Mouse (Mus musculus): ENCODE data around the gene Kmt2a.

Kmt2a gene

DNA sequence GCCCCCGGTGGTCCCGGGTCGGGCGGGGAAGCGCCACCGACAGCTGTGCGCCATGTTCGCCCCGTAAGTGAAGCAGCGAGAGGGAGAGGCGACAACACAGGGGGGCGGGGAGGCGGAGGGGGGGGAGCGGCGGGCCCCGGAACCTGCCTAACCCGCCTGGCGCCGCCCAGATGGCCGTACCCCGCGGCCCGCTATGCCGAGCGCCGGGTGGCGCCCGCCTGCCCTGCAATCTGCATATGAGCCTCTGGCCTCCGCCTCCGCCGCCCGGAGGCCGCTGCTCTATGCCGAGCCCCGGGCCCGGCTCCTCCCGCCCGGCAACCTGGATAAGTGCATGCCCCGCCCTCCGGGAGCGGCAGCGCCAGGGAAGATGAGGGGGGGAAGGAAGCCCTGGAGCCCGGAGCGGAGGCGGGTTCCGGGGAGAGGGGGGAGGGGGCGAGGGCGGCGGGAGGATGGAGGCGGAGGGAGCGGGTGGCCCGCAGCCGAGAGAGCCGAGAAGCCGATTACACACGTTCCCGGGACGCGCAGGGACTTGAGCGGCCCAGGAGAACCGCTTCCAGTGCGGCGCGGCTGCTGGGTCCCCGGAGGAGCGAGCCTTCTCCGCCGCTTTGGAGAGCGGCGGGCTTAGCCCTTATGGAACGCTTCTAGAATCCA lies at the start of gene Kmt2a:
Kmt2a (minus strand) TSS at position 76 of the 651 bp plus-strand sequence.
- peak; percentile 99 for DNase-seq (ENCODE audit: extremely low spot score, low spot score)

DNA sequence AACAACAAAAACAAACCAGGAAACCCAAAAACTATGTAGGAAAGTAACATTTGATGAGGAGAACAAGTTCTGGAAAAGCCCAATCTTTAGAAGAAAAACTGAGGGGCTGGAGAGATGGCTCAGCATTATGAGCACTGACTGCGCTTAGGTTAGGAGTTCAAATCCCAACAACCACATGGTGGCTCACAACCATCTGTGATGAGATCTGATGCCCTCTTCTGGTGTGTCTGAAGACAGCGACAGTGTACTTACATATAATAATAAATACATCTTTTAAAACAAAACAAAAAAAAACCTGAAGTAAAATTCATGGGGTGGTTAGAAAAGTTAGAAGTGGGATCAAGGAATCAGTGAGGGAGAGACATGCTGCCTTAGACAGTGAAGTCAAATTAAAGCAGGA lies 40.4 kb upstream of the Kmt2a start:
- no peak for DNase-seq (ENCODE audit: extremely low spot score, low spot score)

GRCm38 (mm10) chr9:44921123-44921468 lies 40.0 kb upstream of the Kmt2a start:
- no peak for DNase-seq (ENCODE audit: extremely low spot score, low spot score)

DNA sequence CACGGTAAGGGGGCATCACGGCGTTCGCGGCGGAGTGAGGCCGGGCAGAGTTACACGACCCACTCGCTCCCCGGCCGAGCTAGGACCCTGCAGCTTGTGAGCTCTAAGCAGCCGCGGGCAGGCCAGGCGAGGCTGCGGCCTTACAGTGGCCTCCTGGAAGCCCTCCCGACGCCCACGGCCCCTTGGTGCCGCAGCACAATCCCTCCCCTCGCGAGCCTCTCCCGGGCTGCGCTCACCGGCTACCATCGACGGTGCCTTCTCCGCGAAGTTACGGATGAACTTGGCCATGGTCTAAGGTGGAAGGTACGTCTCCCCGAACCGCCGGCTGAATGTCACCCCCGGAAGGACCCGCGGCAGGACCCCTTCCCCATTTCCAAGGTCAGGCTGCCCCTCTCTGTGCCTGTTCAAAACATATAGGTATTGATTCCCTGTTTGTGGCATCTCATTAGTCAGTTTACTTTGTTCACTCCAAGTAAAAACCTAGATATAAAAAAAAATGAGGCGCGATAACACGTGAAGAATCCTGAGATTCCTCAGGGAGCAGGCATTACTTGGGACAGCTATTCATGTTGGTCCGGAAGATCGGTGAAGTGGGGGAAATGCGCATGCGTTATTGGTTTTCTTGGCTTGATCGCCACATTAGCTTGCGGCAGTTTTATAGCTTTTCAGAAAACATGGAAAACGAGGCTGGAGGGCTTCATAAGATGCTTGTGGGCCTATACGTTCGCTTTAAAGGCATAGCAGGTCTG lies 39.5 kb upstream of the Kmt2a start, which contains the start of gene Atp5l:
Atp5l (minus strand) TSS at position 369 of the 749 bp plus-strand sequence.
- peak; percentile 85 for DNase-seq (ENCODE audit: extremely low spot score, low spot score)

DNA sequence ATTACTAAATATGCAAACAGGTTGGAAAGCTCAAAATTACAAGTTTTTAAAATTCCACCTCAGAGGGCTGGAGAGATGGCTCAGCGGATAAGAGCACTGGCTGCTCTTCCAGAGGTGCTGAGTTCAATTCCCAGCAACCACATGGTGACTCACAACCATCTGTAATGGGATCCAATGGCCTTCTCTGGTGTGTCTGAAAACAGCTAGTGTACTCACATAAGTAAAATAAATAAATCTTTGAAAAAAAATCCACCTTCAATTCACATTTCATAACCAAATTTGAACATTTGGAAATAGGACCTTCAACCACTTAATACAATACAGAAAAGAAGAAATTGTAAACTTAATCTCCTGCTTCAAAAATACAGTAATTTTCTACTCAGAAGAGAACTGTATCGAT lies 38.5 kb upstream of the Kmt2a start:
- no peak for DNase-seq (ENCODE audit: extremely low spot score, low spot score)

- DNase-seq (ENCODE audit: extremely low spot score, low spot score): no peak
These were observed 35.1 kb upstream of the Kmt2a start for GRCm38 (mm10) chr9:44916196-44916595.

DNA sequence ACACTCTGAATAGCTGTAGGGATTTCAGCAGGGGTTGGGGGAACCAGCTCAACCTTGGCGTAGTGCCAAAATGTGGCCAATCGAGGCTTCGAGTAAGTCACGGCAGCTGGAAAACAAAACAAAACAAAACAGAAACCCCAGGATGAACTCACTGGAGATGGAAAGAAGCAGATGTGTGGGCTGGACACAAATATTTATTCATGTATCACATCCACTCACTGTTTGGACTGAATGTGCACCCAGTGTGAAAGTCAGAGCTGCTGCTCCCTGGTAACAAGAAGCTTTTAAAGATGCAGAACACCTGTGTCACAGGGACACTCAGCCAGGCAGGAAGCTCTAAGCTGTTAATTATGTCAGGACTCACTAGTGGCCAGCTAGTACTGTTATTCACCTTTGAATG lies 33.6 kb upstream of the Kmt2a start:
- no peak for DNase-seq (ENCODE audit: extremely low spot score, low spot score)

GRCm38 (mm10) chr9:44911365-44911764 lies 30.3 kb upstream of the Kmt2a start:
- DNase-seq (ENCODE audit: extremely low spot score, low spot score): no peak

GRCm38 (mm10) chr9:44905620-44906019 lies 24.5 kb upstream of the Kmt2a start:
- DNase-seq (ENCODE audit: extremely low spot score, low spot score): no peak

DNA sequence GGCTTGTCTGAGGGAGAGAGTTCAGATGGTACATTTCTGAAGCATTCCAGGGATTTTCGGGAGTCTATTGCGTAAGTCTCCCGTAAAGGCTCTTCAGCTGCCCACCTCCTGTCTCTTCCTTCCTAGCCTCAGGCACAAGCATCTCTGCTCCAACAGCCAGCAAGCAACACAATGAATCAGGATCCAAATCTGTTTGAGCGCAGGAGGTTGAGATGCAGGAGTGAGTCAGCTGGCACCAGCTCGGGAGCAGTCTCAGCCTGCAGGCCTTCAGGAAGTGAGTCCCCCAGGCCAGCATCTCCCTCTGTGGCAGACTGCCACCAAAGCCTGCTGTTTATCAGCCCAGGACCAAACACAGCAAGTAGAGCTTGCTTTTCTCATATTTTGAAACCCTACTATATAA lies 23.9 kb upstream of the Kmt2a start:
- no peak for DNase-seq (ENCODE audit: extremely low spot score, low spot score)

DNA sequence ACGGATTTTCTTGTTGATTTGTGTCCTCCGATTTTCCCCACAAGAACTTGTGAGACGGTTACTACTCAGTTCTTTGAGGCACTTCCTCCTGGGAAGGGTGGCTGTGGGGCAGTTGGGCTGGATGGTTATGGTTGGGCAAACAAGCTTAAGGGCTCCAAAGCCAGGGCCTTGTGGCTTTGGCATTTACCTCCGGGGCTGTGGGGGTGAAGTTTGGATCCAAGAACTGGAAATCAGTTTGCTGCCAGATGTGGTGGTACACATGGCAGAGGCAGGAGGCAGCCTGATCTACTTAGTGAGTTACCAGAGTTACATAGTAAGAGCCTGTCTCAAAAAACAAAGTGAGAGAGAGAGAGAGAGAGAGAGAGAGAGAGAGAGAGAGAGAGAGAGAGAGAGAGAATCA lies 22.8 kb upstream of the Kmt2a start:
- no peak for DNase-seq (ENCODE audit: extremely low spot score, low spot score)

DNA sequence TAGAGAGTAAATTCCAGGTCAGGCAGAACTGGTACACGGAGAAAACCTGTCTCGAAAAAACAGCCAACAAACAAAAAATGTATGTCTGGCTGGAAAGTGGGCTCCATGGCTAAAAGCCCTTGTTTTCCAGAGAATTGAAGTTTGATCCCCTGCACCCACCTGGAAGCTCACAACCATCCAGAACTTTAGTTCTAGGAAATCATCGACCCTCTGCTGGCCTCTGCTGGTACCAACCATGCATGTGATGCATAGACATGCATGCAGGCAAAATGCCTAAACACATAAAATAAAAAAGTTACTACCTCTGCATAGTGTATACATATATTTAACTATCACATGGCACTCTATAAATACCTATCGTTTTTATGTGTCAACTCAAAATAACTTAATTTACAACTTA lies 19.3 kb upstream of the Kmt2a start:
- DNase-seq (ENCODE audit: extremely low spot score, low spot score): no peak

DNA sequence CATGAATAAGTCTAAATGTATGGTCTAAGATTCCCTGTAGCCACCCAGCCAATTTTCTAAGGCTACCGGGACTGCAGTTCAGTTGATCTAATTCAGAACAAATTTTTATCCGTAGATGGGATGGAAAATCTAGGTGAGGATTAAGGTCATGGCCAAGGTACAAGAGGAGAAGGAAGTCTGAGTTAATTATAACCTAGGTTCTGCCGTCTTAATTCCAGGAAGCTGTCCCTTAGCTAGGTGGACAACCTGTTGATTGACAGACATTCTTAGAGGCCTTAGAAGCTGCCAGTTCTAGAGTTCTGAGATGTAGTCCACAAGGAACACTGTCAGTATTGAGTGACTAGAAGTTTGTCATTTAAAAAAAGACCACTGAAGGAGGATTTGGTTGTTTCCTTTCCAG lies 18.6 kb upstream of the Kmt2a start:
- no peak for DNase-seq (ENCODE audit: extremely low spot score, low spot score)

DNA sequence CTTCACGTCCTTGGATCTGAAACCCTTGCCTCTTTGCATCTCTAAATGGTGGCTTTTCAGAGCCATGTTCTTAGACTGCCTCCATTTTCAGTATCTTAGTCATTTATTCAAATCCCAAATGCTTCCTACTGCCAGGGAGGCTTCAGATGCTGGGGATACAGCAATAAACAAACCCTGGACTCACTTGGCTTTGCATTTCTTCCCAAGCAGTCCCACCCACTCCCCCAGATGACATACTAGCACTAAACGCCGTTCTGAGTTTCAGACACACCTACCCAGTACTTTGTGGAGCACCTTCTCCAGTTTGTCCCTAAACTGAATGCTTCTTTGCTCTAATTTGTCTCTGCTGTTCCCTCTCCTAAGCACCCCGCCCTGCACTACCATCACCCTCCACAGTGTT lies 15.9 kb upstream of the Kmt2a start:
- DNase-seq (ENCODE audit: extremely low spot score, low spot score): no peak

- DNase-seq (ENCODE audit: extremely low spot score, low spot score): no peak
These were observed 11.6 kb upstream of the Kmt2a start for GRCm38 (mm10) chr9:44892664-44893063.

DNA sequence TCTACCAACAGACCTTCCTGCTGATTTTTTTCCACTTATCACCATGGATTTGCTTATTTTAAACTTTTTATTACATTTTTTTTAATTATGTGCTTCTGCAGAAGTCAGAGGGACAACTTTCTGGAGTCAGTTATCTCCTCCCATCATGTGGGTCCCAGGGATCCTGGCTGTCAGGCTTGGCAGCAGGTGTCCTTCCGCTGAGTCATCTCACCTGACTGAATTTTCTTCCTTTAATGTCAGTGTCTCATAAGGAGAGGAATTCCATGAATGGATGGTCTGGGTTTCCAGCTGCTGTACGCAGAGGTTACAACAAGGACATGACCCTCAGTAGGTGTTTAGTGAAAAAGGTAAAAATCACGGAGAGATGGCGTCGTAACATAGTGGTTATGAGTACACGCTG lies 10.1 kb upstream of the Kmt2a start:
- DNase-seq (ENCODE audit: extremely low spot score, low spot score): no peak

DNA sequence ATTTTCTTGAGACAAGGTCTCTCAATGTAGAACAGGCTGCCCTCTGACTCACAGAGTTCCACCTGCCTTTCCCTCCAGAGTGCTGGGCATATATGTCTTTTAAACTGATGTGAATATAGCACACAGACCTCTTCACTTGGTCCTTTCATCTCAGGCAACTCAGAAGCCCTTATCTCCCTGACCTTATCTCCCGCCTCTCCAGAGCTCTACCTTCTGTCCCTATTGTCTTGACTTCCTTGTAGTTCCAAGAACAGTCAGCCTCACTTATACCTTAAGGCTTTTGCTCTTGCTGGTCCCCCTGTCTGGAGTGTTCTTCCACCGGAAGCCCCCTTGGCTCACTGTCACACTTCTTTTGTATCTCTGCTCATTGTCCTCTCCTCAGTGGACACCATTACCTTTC lies 9.0 kb upstream of the Kmt2a start:
- DNase-seq (ENCODE audit: extremely low spot score, low spot score): no peak

- no peak for DNase-seq (ENCODE audit: extremely low spot score, low spot score)
These were observed 7.1 kb upstream of the Kmt2a start for GRCm38 (mm10) chr9:44888114-44888624.

GRCm38 (mm10) chr9:44882981-44883569 lies 2.0 kb upstream of the Kmt2a start:
- DNase-seq (ENCODE audit: extremely low spot score, low spot score): peak; percentile 24

DNA sequence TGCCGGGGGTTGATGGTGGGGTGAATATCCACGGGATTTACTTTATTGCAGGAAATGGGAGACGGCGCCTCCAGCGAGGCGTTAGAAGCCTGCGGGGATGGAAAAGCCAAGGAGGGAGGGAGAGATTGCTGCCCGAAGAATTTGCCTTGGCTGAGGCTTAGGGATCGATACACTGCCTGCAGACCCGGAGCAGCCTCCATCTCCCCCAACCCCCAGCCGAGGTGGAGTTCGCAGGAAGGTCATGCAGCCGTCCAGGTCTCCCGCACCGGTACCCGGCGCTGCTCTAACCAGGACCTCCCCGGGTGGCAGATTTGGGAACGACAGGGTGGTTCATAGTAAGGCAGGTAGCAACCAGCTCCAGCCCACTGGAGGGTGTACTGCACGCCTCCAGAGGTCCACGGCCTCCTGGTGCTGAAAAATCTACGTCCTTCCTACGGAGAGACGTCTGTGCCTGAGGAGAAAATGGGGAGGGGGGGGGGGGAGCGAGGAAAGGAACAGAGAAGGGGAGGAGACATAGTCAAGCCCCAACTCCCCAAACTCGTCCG lies 1.4 kb upstream of the Kmt2a start:
- peak; percentile 78 for DNase-seq (ENCODE audit: extremely low spot score, low spot score)

- peak; percentile 89 for DNase-seq (ENCODE audit: extremely low spot score, low spot score)
These were observed 892 bp upstream of the Kmt2a start for GRCm38 (mm10) chr9:44881941-44882435.
